Mouse (Mus musculus) lung, adult 2 months (tissue): ENCODE results near the gene Pde4b.

Source experiments
- CTCF ChIP-seq: fragments of 200-500 bp; IDR thresholded peaks from 2 replicates; pipeline ENCODE4 v1.5.1; 2011; ENCODE audit warnings: mild to moderate bottlenecking, low read length, control low read depth; ENCODE audit not compliant: insufficient read depth
- POLR2A ChIP-seq: fragments of 200-500 bp; IDR thresholded peaks from 2 replicates; pipeline ENCODE4 v1.6.1; 2011; ENCODE audit warnings: low read depth, mild to moderate bottlenecking, control low read depth, low read length, borderline replicate concordance; ENCODE audit errors: extremely low read depth

DNA sequence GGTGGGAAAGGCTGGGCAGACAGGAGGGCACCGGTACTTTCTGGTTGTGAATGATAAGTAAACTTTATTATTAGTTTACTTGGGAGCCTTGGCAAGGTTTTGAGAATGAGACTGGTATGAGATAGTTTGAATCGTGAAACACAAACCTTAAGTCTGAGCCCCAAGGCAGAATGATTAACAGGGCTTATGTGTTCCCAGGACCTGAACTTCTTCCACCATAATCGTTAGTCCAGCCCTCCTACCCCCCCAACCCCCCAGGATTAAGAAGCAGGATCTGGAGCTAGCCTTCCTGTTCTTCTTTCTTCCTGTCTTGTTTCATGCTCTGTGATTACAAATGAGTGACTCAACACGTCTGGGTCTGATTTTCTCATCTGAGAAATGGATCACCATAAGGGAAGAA lies 429.1 kb downstream of the Pde4b start:
- no peak for TF ChIP-seq CTCF
- no peak for TF ChIP-seq POLR2A
